Mouse (Mus musculus) kidney, postnatal 25 days (tissue): Measurements from ENCODE around the gene Dysf.

Experiments
- DNase-seq, 2 experiments: peaks; one replicate each; pipeline ENCODE4 v3.0.0; 2021; ENCODE audit warnings: mixed read lengths in 2 of 2

Dysf gene

DNA sequence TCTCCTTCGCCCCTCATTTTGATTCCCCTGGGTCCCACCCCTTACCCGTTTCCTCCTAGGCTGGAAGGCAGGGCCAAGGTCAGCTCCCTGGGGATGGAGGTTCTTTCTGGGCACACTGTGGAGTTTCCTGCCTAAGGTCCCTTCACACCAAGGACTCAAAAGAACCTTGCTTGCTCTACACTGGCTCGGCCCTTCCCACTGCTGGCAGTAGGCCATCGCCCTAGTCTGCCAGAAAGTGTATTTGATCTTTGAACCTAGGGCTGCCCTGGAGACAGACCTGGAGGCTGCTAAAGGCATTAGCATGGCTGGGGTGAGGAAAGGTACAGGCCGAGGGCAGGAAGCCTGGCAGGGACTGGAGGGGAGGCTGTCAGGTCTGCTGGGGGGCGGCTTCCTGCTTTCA lies 225.4 kb downstream of the Dysf start:
- peak; percentile 88 to 94 for DNase-seq

DNA sequence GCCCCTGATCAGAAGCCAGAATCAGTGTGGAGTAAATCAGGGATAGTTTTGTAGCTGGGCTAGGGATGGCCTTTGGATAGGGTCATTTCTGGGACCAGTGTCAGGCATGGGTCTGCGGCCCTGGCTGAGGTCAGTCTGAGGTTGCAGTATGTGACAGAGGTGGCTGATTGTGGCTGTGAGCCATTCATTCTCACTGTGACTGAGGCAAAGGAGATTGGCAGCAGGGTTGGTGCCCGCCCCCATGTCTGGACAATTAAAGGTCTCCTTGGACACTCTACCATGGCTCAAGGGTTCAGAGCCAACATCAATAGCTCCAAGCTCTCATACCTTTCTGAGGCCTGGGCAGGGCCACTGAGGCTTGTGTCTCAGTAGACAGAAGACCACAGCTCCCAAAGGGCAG lies 227.0 kb downstream of the Dysf start:
- no peak for DNase-seq

DNA sequence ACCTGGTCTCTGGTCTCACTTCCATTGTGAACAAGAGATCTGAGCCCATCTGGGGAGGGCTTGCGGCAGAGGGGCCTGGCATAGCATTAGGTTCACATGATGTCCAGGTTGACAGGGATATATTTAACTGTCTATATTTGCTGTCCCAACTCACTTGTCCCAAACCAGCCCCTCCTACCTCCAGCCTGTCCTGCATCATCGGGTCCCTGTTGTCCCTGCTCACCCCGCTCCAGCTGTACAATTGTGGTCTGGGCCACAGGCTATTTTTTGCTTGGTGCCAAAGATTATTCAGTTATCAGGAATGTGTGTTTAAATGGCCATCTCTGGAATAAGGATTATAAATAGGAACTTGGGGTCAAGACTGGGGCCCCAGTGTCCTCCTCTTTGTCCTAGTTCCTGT lies 235.0 kb downstream of the Dysf start:
- DNase-seq: no peak

DNA sequence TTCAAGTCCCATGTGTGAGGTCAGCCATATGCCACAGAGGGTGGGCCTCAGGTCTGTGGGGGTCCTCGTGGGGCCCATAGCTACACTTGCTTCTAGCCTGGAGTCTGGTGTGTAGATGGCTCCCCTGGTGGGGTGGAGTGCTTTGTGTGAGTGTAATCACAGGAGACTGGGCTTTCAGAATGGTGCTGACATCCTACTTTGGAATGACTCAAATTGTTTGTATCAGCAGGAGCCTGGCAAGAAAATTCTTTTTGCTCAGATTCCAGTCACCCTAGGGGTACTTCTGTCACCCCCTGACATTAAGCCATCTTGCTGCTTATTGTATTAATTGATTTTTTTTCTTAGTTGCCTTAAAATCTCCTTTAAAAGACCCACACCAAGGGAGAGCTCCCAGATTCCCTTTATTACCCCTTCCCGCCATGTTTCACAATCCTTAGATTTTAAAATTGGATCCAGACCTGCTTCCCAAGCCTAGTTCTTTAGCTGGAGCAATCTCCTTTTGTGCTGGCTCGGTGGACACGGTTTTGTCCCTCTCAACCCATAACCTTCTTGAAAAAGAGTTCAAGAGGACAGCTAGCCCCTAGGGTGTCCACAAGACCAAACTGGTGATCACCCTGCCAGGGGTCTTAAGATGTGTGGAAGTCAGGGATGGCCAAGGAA lies 237.8 kb downstream of the Dysf start:
- DNase-seq: no peak

DNA sequence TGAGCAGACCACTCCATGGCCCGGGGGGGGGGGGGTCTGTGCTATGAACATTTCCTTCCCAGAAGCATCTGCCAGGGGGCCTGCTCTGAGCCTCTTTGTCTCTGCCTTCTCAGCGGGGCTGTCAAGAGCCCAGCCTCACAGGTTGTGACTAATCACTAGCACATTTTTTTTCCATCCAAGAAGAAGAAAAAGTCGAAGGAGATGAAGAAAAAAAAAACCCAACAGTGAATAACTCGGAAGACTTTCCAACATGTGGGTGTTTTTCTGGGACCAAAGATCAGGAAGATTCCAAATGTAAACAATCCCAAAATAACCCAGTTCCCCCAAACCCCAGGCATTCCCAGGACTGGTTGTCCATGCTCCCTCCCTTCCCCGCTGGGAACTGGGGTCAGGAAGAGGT lies 238.6 kb downstream of the Dysf start:
- DNase-seq: no peak
